Mouse (Mus musculus) stomach, postnatal 0 days (tissue): ENCODE measurements around the gene Cdh4. TPM values are rescaled to one million over a fixed set of nuclear protein-coding genes. Genes with fewer than 3 reads are reported as not detected.

Source experiments
- ATAC-seq: fragments of 200-750 bp; cut with Nextera tagmentation; 2 replicates; pipeline ENCODE4 v1.8.0; 2017; ENCODE audit not compliant: low FRiP score, low TSS enrichment
- DNase-seq: peaks from one replicate; pipeline ENCODE4 v3.0.0-alpha.2; 2016; ENCODE audit warnings: low spot score
- H3K27ac ChIP-seq: fragments of 300-500 bp; sonication (generic); replicated peaks from 2 replicates; pipeline ENCODE4 v1.5.1; 2014; ENCODE audit warnings: mild to moderate bottlenecking, control low read depth
- H3K27me3 ChIP-seq: fragments of 300-500 bp; sonication (generic); 2 replicates; pipeline ENCODE4 v1.6.1; 2014; ENCODE audit warnings: low read length; ENCODE audit not compliant: control insufficient read depth, insufficient read depth
- H3K36me3 ChIP-seq: fragments of 300-500 bp; sonication (generic); 2 replicates; pipeline ENCODE4 v1.6.1; 2014; ENCODE audit warnings: low read length, mixed read lengths; ENCODE audit not compliant: control insufficient read depth, insufficient read depth
- H3K4me1 ChIP-seq: fragments of 300-500 bp; sonication (generic); replicated peaks from 2 replicates; pipeline ENCODE4 v1.6.1; 2014; ENCODE audit warnings: antibody characterized with exemption; ENCODE audit not compliant: control insufficient read depth, insufficient read depth
- H3K4me2 ChIP-seq: fragments of 300-500 bp; sonication (generic); replicated peaks from 2 replicates; pipeline ENCODE4 v1.6.1; 2014; ENCODE audit warnings: low read depth, mild to moderate bottlenecking, control low read depth, moderate library complexity
- H3K4me3 ChIP-seq: fragments of 300-500 bp; sonication (generic); 2 replicates; pipeline ENCODE4 v1.5.1; 2014; ENCODE audit warnings: low read depth, low read length, control low read depth
- H3K9ac ChIP-seq: fragments of 300-500 bp; sonication (generic); 2 replicates; pipeline ENCODE4 v1.6.1; 2014; ENCODE audit warnings: mild to moderate bottlenecking, low read length, control low read depth, mixed read lengths
- H3K9me3 ChIP-seq: fragments of 300-500 bp; sonication (generic); 2 replicates; pipeline ENCODE4 v1.6.1; 2016; ENCODE audit warnings: low read length; ENCODE audit not compliant: control insufficient read depth
- CTCF ChIP-seq: IDR thresholded peaks from 2 replicates; pipeline ENCODE4 v1.5.1; 2016; ENCODE audit warnings: antibody characterized with exemption, low read depth, mild to moderate bottlenecking, moderate library complexity
- EP300 ChIP-seq: optimal IDR thresholded peaks from 2 replicates; pipeline ENCODE3; 2016; ENCODE audit warnings: antibody characterized with exemption
- WGBS: fragments of 180-500 bp; shearing (Covaris S2); extraction: QIAGEN DNeasy Blood & Tissue Kit; methylation state at CpG from one replicate; pipeline ENCODE4 v1.1.7; 2014; 5-methylcytosine and 5-hydroxymethylcytosine counted together
- polyA plus RNA-seq: library from polyadenylated mRNA; unstranded; fragments of >200 nt; fragmentation: Nextera tagmentation; extraction: Ambion mirVana; gene quantifications from 2 replicates; pipeline ENCODE4 v1.2.1, GENCODE M21; 2015

Gene Cdh4
- polyA plus RNA-seq, 1 experiment from 2014 or later: 3.1 TPM

DNA sequence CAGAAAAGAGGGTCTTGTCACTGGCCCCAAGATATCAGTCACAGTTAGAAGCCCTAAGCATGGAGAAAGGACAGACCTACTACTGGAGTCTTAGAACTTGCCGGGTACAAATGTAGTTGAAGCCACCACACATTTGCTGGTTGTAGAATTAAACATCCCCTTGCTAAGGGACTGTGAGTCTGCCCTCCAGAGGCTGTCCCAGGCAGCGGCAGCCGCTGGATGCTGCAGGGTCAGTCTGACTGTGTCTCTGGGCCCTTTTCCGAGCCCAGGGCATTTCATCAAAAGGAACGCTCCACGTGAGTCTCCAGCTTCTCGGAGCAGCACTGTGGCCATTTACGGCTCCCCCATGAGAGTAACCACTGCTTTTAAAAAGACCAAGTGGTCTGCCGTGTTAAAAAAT lies 221.4 kb downstream of the Cdh4 start:
- ATAC-seq (no peak), DNase-seq (no peak)
- H3K9me3 ChIP-seq: no peaks in the 10 kb centered on the region
- no peaks in the 10 kb centered on the region for H3K4me1 ChIP-seq
- no peak overlapping the region for H3K4me2 ChIP-seq
- no peak overlapping the region for H3K27ac ChIP-seq
- H3K27me3 ChIP-seq: no peaks in the 10 kb centered on the region
- H3K36me3 ChIP-seq: no peaks in the 10 kb centered on the region
- no peak overlapping the region for H3K9ac ChIP-seq
- TF ChIP-seq CTCF: peak; percentile 36
- TF ChIP-seq EP300: no peak
- no peak overlapping the region for H3K4me3 ChIP-seq
- 56% methylated on average over 9 of the region's 9 CpGs for WGBS

DNA sequence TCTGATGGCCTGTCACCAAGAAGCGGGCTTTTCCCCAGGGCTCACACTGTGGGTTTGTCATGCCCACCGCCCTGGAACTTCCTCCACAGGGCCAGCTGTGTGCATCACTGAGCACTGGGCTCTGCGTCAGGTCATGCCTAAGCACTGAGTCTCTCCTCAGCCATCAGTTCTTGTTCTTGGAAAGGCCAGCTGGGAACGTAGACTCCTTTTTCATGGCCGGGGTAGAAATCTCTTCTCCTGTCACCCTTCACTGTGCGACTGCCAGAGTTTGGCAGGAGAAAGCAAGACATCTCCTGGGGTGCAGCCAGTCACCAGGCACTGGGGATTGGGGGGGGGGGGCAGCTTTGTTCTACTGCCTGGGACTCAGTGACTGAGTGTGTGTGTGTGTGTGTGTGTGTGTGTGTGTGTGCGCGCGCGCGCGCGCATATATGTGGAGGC lies 222.0 kb downstream of the Cdh4 start:
- H3K4me1 ChIP-seq: no peaks in the 10 kb centered on the region
- ATAC-seq (no peak), DNase-seq (no peak)
- no peak overlapping the region for H3K4me2 ChIP-seq
- 93% methylated on average over 13 of the region's 13 CpGs for WGBS
- H3K36me3 ChIP-seq: no peaks in the 10 kb centered on the region
- no peaks in the 10 kb centered on the region for H3K9me3 ChIP-seq
- no peak for TF ChIP-seq EP300
- TF ChIP-seq CTCF: no peak
- no peak overlapping the region for H3K4me3 ChIP-seq
- H3K9ac ChIP-seq: no peak overlapping the region
- no peaks in the 10 kb centered on the region for H3K27me3 ChIP-seq
- no peak overlapping the region for H3K27ac ChIP-seq

DNA sequence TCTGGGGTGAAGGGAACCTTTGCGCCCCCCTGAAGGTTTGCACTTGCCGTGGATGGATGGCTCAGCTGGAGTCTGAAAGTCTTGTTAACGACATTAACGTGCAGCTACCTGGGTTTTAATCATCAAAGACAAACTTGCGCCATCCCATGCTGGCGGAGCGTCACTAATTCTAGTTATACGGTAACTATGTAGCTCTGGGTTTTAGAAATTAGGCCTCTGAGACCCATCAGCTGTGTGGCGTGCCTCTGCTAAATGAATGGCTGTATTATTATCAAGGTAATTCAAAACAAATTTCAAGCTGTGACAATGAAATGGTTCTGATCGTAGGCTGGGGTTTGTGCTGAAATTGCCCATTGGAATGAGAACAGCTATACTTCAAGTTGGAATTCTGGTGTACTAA lies 228.5 kb downstream of the Cdh4 start:
- Histone ChIP-seq H3K4me2 (no peak overlapping the region), H3K27ac (no peak overlapping the region), H3K9ac (no peak overlapping the region), H3K36me3 (no peaks in the 10 kb centered on the region), H3K4me1 (no peaks in the 10 kb centered on the region), H3K9me3 (no peaks in the 10 kb centered on the region), H3K4me3 (no peak overlapping the region), H3K27me3 (no peaks in the 10 kb centered on the region)
- 70% methylated on average over 10 of the region's 10 CpGs for WGBS
- DNase-seq (no peak), ATAC-seq (no peak)
- TF ChIP-seq CTCF: no peak
- no peak for TF ChIP-seq EP300

DNA sequence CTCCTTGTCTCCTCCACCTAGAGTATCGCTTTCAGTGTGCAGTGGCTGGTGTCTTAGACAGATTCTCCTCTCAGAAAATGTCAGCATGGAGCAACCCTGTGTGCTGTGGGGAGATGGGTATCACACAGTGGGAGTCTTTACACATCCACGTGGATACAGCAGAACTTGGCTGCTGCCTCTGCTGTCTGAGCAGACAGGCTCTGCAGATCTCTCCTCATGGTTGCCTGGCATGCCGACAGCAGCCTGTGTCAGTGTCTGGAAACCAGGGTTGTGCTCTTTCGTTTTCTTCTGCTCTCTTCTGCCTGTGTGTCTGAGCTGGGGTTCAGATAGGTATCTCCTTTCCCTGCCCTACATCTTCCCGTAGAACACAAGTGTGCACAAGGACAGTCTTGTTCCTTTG lies 237.6 kb downstream of the Cdh4 start:
- TF ChIP-seq EP300 (no peak), CTCF (no peak)
- Histone ChIP-seq H3K4me1 (no peaks in the 10 kb centered on the region), H3K9me3 (no peaks in the 10 kb centered on the region), H3K27ac (no peak overlapping the region), H3K9ac (no peak overlapping the region), H3K36me3 (no peaks in the 10 kb centered on the region), H3K27me3 (no peaks in the 10 kb centered on the region), H3K4me3 (no peak overlapping the region), H3K4me2 (no peak overlapping the region)
- WGBS: 61% methylated on average over 5 of the region's 5 CpGs
- no peak for ATAC-seq
- no peak for DNase-seq

DNA sequence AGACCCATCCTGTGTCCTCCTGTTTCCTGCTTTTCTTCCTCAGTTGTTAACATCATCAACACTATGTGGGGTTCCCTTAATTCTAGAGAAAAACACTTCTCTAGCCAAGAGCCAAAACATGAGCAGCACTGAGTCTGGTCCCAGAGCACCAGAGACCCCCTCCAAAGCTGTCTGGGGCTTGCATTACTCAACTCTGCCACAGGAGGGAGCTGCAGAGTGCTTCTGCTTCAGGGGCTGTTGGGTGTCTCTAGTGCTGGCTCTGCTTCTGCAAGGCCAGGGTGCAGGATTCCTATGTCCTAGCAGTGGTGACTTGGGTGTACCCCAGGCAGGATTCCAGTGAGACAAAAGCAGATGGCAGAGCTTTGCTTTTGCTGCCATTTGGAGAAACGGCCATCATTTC lies 239.2 kb downstream of the Cdh4 start:
- H3K4me3 ChIP-seq: no peak overlapping the region
- TF ChIP-seq CTCF: peak; percentile 75
- TF ChIP-seq EP300: no peak
- H3K4me2 ChIP-seq: no peak overlapping the region
- no peak for DNase-seq
- H3K27ac ChIP-seq: no peak overlapping the region
- no peaks in the 10 kb centered on the region for H3K27me3 ChIP-seq
- no peaks in the 10 kb centered on the region for H3K9me3 ChIP-seq
- WGBS: 83% methylated on average over 1 of the region's 1 CpGs
- H3K9ac ChIP-seq: no peak overlapping the region
- H3K36me3 ChIP-seq: no peaks in the 10 kb centered on the region
- H3K4me1 ChIP-seq: no peaks in the 10 kb centered on the region
- ATAC-seq: 0 out of 2 replicates have a peak, but pooled peaks have one; percentile 7

DNA sequence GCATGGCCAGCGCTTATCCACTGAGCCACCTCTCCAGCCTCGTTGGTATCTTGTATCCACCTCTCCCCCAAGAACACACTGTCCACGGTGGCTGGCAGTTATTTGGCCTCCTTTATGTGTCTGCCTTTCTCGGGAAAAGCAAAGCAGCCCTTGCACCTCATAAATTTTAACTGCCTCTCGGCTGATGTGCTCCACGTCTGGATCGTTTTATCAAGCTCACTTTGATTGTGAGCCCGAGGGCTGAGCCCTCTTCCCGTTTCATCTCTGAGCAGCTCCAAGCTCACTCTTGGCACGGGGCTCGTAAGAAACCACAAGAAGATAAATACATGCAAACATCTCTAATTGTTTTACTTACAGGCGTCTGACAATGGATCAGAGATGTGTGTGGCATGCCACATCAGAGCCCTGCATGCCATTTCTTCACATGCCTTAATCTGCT lies 245.0 kb downstream of the Cdh4 start:
- Histone ChIP-seq H3K4me3 (no peak overlapping the region), H3K27ac (no peak overlapping the region), H3K27me3 (no peaks in the 10 kb centered on the region), H3K9ac (no peak overlapping the region), H3K4me1 (no peaks in the 10 kb centered on the region), H3K9me3 (no peaks in the 10 kb centered on the region), H3K4me2 (no peak overlapping the region), H3K36me3 (no peaks in the 10 kb centered on the region)
- WGBS: 26% methylated on average over 12 of the region's 12 CpGs
- TF ChIP-seq EP300 (no peak), CTCF (no peak)
- no peak for DNase-seq
- no peak for ATAC-seq
